Mouse (Mus musculus): ENCODE measurements at regions not wholly inside any gene's neighbourhood (a gene's known extent, or its start where the extent isn't known, plus 50 kb on each side); places are given as distances from the start of the nearest gene placed in this dataset.
A peak's percentile ranks its signal among the peaks of the same experiment; 100 is the strongest.
"Not testable (repeated sequence)": the region's sequence is repeated elsewhere in the genome, so short reads cannot be mapped to it uniquely, and the experiment has no call there.

DNA sequence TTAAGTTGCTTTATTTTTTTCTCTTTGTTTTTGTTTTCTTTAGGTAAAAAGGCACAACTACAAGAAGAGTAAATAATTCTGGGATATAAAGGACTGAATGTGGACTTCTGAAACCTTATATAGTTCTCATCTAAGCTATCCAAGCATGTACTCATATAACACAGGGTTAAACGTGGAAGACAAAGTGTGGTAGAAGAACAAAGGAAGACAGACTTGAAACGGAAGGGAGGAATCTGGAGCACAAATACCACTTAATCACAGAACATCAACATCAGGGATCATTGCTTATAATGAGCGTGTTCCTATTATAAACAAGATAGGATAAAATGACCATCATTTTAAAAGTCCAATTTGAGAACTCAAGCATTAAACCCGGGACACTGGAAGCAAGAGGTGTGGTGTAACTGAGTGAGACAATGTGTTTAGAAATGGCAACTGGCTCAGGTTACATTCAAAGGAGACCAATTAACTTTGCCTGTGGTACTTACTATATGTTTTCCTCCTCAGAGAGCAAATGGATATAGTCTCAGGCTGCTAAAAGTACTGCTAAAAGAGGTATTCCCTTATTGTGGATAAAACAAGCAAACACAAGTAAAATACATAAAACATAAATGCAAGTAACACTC, 96.1 kb upstream of the Hdgfl1 start:
- no peak for DNase-seq (ENCODE audit: low read depth)

GRCm38 (mm10) chr13:26867794-26868193, 97.8 kb upstream of the Hdgfl1 start:
- DNase-seq (ENCODE audit: low read depth), result no peak

- DNase-seq (ENCODE audit: low read depth), result peak; percentile 67
These were observed 140.9 kb upstream of the Prl start for GRCm38 (mm10) chr13:26916477-26916876.

DNA sequence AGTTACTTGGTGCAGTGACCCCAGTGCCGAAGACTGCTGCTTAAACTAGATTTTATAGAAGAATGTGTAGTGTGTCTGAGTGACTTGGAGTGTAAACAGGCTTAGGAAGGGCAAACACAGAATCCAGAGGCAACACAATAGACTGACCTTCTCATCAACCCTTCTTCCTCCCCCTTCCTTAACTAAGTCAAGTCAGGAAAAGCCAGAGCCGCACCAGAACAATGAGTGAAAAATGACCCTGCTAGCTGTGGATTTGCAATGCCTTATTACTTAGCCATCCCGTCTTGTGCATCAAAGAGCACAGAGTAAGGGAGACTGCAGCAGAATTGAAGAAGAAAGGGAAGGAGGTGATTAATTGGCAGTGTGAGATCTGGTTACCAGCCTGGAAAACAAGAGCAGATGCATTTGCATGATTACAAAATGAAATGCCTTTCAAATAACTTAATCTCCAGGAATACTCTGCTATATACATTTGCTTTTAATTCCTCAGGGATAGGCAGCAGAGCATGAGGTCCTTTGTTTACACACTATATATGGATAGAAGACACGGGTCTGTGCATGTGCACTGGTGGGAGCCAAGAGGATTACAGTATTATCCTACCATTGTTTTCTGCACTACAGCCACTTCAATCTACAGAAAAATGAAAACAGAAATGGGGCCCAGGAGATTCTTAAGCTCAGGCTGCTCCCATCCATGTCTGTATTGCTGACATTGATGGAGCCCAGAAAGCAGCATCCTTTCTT, 124.5 kb upstream of the Prl start:
- no peak for DNase-seq (ENCODE audit: low read depth)

DNA sequence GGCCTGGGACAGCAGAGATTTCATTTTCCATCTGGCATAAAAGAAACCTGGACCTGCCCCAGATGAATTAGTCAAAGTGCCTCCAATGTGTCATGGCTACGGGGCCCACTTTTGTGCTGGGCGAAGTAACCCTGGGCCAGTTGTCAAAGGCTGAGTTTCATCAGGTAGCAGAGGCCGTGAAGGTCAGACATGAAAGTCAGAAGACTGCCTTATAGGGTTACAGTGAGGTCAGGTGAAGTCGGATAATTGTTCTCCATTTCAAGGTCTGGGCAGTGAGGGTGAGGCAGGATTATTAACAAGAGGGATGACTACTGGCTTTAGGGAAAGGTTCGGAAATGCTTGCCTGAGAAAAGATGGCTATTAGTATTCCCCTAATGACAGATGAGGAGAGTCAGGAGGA, 123.5 kb upstream of the Prl start:
- no peak for DNase-seq (ENCODE audit: low read depth)

GRCm38 (mm10) chr13:26940436-26940835, 116.9 kb upstream of the Prl start:
- DNase-seq (ENCODE audit: low read depth), result peak; percentile 50

GRCm38 (mm10) chr13:26944487-26944886, 112.9 kb upstream of the Prl start:
- DNase-seq (ENCODE audit: low read depth), result no peak

DNA sequence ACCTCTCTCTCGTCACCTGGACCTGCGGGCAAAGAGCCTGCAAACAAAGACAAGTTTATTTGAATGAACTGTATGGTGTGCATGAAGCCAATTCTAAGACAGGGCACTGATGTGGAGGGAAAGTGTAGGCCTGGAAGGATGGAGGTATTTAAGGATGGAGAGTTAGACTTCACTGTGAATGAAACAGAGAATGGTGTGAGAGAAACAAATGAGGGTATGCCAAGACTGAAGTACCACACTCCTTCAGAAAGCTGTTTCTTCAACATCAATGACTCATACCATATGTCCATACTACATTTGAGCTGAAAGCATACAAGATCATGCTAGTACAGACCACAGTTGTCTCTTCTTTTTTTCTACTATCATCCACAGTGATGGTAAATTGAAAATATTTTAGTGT, 105.9 kb upstream of the Prl start:
- no peak for DNase-seq (ENCODE audit: low read depth)

DNA sequence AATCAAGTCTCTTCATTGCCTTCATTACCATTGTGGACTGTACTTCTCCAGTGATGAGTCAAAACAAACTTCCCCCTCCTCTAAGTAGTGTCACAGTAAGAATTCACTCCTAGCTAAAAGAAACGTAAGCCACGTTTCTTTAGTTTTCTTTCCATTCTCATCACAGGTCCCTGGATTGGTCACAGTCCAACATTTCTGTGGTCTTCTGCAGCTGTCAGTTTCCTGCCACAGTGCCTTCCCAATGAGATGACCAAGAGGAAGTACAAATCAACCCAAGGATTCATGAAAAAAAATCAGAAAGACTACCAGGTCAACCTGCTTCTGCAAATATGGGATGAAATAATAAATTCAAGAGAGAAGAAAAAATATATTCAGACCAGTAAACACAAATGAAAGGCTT, 103.5 kb upstream of the Prl start:
- no peak for DNase-seq (ENCODE audit: low read depth)

GRCm38 (mm10) chr13:26959534-26960100, 97.8 kb upstream of the Prl start:
- no peak for DNase-seq (ENCODE audit: low read depth)

- DNase-seq (ENCODE audit: low read depth), result not testable (repeated sequence)
These were observed 96.8 kb upstream of the Prl start for GRCm38 (mm10) chr13:26960531-26960930.

GRCm38 (mm10) chr13:26976024-26976423, 81.3 kb upstream of the Prl start:
- DNase-seq (ENCODE audit: low read depth), result peak; percentile 62

- peak; percentile 13 for DNase-seq (ENCODE audit: low read depth)
These were observed 76.9 kb upstream of the Prl start for GRCm38 (mm10) chr13:26980475-26980874.
